8 mouse cellular contexts compared by ENCODE assay signal in genomic region chr4:124850933-124851658, GRCm38 (mm10). TPM values are rescaled to one million over a fixed set of nuclear protein-coding genes. Genes with fewer than 3 reads are reported as not detected.
DNase-seq lines count a peak whose midpoint lies in the region; ATAC-seq and TF ChIP-seq lines count a peak whose summit lies in the region.

TSS of gene 1110065P20Rik (minus strand) at chr4:124851196.

- H3K4me3 ChIP-seq in erythroblast, embryonic 14.5 days (replicated peaks): peak within 1 kb of the TSS; percentile 94
- H3K4me3 ChIP-seq in heart, embryonic 12.5 days: peak within 1 kb of the TSS; percentile 94
- H3K4me3 ChIP-seq in kidney, embryonic 16.5 days (ENCODE audit: low read length): peak within 1 kb of the TSS; percentile 96
- H3K4me3 ChIP-seq in liver, embryonic 11.5 days (ENCODE audit: low read depth, low read length): peak within 1 kb of the TSS; percentile 90

- peaks cover 37% of the 10 kb centered on the region for H3K4me1 ChIP-seq in erythroblast, embryonic 14.5 days (ENCODE audit: control insufficient read depth)
- H3K4me1 ChIP-seq in heart, embryonic 12.5 days (replicated peaks): peaks cover 23% of the 10 kb centered on the region
- peaks cover 22% of the 10 kb centered on the region for H3K4me1 ChIP-seq in kidney, embryonic 16.5 days (ENCODE audit: insufficient read depth, low read length)
- peaks cover 13% of the 10 kb centered on the region for H3K4me1 ChIP-seq in liver, embryonic 11.5 days (replicated peaks; ENCODE audit: control insufficient read depth, insufficient read depth, low read length)

- peak within 1 kb of the TSS; percentile 92 for H3K4me2 ChIP-seq in heart, embryonic 12.5 days
- peak within 1 kb of the TSS; percentile 95 for H3K4me2 ChIP-seq in kidney, embryonic 16.5 days (replicated peaks; ENCODE audit: low read depth, low read length)
- peak within 1 kb of the TSS; percentile 97 for H3K4me2 ChIP-seq in liver, embryonic 11.5 days

- peak within 1 kb of the TSS; percentile 93 for H3K9ac ChIP-seq in heart, embryonic 12.5 days
- H3K9ac ChIP-seq in kidney, embryonic 16.5 days (replicated peaks; ENCODE audit: low read length): peak within 1 kb of the TSS; percentile 90
- peak within 1 kb of the TSS; percentile 95 for H3K9ac ChIP-seq in liver, embryonic 11.5 days (ENCODE audit: low read depth, low read length)

- DNase-seq in CD4-positive, CD25-positive, alpha-beta regulatory T cell, adult 2 months (ENCODE audit: low read depth, low spot score): peak; percentile 82
- peak; percentile 67 for DNase-seq in brain, embryonic 14.5 days (ENCODE audit: low read depth)
- peak; percentile 79 for DNase-seq in liver, embryonic 11.5 days (ENCODE audit: low spot score)
- DNase-seq in spleen, postnatal 4 days (ENCODE audit: low spot score in 2 of 2): peak; percentile 69 to 84

- H3K36me3 ChIP-seq in erythroblast, embryonic 14.5 days (ENCODE audit: control insufficient read depth): peaks cover 60% of the 10 kb centered on the region
- peaks cover 31% of the 10 kb centered on the region for H3K36me3 ChIP-seq in heart, embryonic 12.5 days
- peaks cover 24% of the 10 kb centered on the region; the same call in 1 of the 2 replicates for H3K36me3 ChIP-seq in kidney, embryonic 16.5 days (ENCODE audit: insufficient read depth, low read length)
- H3K36me3 ChIP-seq in liver, embryonic 11.5 days (ENCODE audit: control insufficient read depth, insufficient read depth, low read length): peaks cover 20% of the 10 kb centered on the region

- peak within 1 kb of the TSS; percentile 92 for H3K27ac ChIP-seq in heart, embryonic 12.5 days (ENCODE audit: poor library complexity, severe bottlenecking)
- peak within 1 kb of the TSS; percentile 82 for H3K27ac ChIP-seq in kidney, embryonic 16.5 days (ENCODE audit: low read length)
- peak within 1 kb of the TSS; percentile 83 for H3K27ac ChIP-seq in liver, embryonic 11.5 days (ENCODE audit: low read depth, low read length)

- peak; percentile 69 for ATAC-seq in heart, embryonic 12.5 days (ENCODE audit: insufficient number of reproducible peaks, low FRiP score)
- ATAC-seq in kidney, embryonic 16.5 days (ENCODE audit: low FRiP score, low TSS enrichment): peak; percentile 73
- peak; percentile 71 for ATAC-seq in liver, embryonic 11.5 days (replicated peaks; ENCODE audit: low FRiP score)
- ATAC-seq in monocyte, adult 5-6 weeks (replicated peaks; ENCODE audit: insufficient number of reproducible peaks, low FRiP score, low TSS enrichment, poor library complexity, severe bottlenecking): peak; percentile 12; the same call in 1 of the 2 replicates

- no peak for TF ChIP-seq POLR2A in brain, embryonic 14.5 days (IDR thresholded peaks at IDR 0.05; ENCODE audit: borderline replicate concordance, extremely low read depth, insufficient read depth, insufficient read length, poor library complexity, severe bottlenecking)

- TF ChIP-seq CTCF in brain, embryonic 14.5 days (IDR thresholded peaks at IDR 0.05; ENCODE audit: borderline replicate concordance, extremely low read depth, insufficient read depth, insufficient read length): no peak

- no peaks in the 10 kb centered on the region for H3K9me3 ChIP-seq in erythroblast, embryonic 14.5 days (ENCODE audit: control insufficient read depth, low read length)
- no peaks in the 10 kb centered on the region for H3K9me3 ChIP-seq in heart, embryonic 12.5 days (replicated peaks)
- H3K9me3 ChIP-seq in kidney, embryonic 16.5 days (ENCODE audit: low read length): no peaks in the 10 kb centered on the region
- H3K9me3 ChIP-seq in liver, embryonic 11.5 days (ENCODE audit: control insufficient read depth, low read length): no peaks in the 10 kb centered on the region

- no peaks in the 10 kb centered on the region for H3K27me3 ChIP-seq in erythroblast, embryonic 14.5 days (ENCODE audit: control insufficient read depth)
- no peaks in the 10 kb centered on the region for H3K27me3 ChIP-seq in heart, embryonic 12.5 days (replicated peaks)
- no peaks in the 10 kb centered on the region for H3K27me3 ChIP-seq in kidney, embryonic 16.5 days (ENCODE audit: insufficient read depth, low read length)
- no peaks in the 10 kb centered on the region for H3K27me3 ChIP-seq in liver, embryonic 11.5 days (replicated peaks; ENCODE audit: control insufficient read depth, insufficient read depth, low read length)

- under 1% methylated on average over 75 of the region's 75 CpGs for WGBS in heart, embryonic 12.5 days
- WGBS in kidney, embryonic 16.5 days: under 1% methylated on average over 59 of the region's 75 CpGs
- under 1% methylated on average over 75 of the region's 75 CpGs for WGBS in liver, embryonic 11.5 days

RNA-seq across cellular contexts. Expression of gene 1110065P20Rik, which starts in this region (rescaled TPM):
- 71.3 and 98.0 TPM in 2 replicates for polyA plus RNA-seq in brain, embryonic 14.5 days (2012; rRNA removed)
- polyA plus RNA-seq in erythroblast, embryonic 14.5 days (2012): 0.90 and 1.2 TPM in 2 replicates
- 51.6 and 54.2 TPM in 2 replicates for polyA plus RNA-seq in heart, embryonic 12.5 days (2016; fragmentation: Nextera tagmentation; extraction: Ambion mirVana)
- polyA plus RNA-seq in kidney, embryonic 16.5 days (2015; fragmentation: Nextera tagmentation; extraction: Ambion mirVana): 41.6 and 43.8 TPM in 2 replicates
- polyA plus RNA-seq in liver, embryonic 11.5 days (2014; fragmentation: Nextera tagmentation; extraction: Ambion mirVana): 25.5 and 26.2 TPM in 2 replicates
- total RNA-seq in monocyte, adult 5-6 weeks (2017): 5.5 to 6.7 TPM (median 6.5 TPM) in 3 replicates

Comparison
In these comparisons a context has a peak if more than half of its experiments do, and no peak if none do; other contexts are left out.
1. Peak in every context shown above with its lines: DNase-seq, ATAC-seq, H3K4me3 ChIP-seq and H3K27ac ChIP-seq.
2. RNA of gene 1110065P20Rik (polyA plus RNA-seq): 71.3 to 98.0 TPM in brain, embryonic 14.5 days, 51.6 to 54.2 TPM in heart, embryonic 12.5 days, 41.6 to 43.8 TPM in kidney, embryonic 16.5 days and 25.5 to 26.2 TPM in liver, embryonic 11.5 days; 0.90 to 1.2 TPM in erythroblast, embryonic 14.5 days; every median in the first group is over 10 times any median in the second.
3. ATAC-seq: peak in every context shown above with its lines; median percentile 73 in kidney, embryonic 16.5 days; 71 in liver, embryonic 11.5 days; 69 in heart, embryonic 12.5 days; 12 in monocyte, adult 5-6 weeks.